Mouse (Mus musculus): Measurements from ENCODE around the gene Glra2. TPM values are rescaled to one million over a fixed set of nuclear protein-coding genes. Genes with fewer than 3 reads are reported as not detected.
"Not testable (repeated sequence)": the region's sequence is repeated elsewhere in the genome, so short reads cannot be mapped to it uniquely, and the experiment has no call there.

Gene Glra2
- total RNA-seq, 1 experiment: 0.13 TPM

DNA sequence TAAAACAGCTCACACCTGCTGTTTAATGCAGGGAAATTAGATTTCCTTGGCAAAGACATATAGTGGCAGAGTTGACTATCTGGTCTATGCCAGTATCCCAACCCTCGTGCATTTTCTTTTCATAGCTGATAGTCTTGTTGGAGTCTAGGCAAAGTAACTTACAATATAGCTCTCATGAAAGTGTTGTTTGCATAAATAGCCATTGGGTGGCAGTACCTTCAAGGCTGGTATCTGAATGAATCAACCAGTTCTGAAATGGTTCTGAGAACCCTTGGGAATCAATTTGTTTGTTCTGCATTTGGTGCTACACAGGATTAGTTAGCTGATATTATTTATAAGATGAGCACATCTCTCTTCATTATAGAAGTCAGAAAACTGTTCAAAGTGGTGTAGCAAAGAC is 133.6 kb downstream of the Glra2 start:
- TF ChIP-seq MAFK (IDR thresholded peaks at IDR 0.05; ENCODE audit: insufficient read depth, low read depth, low read length): no peak
- TF ChIP-seq ZC3H11A (IDR thresholded peaks at IDR 0.05; ENCODE audit: borderline replicate concordance, low read depth, low read length): no peak
- TF ChIP-seq CHD2 (IDR thresholded peaks at IDR 0.05; ENCODE audit: low read depth, low read length): no peak
- TF ChIP-seq HCFC1 (IDR thresholded peaks at IDR 0.05; ENCODE audit: borderline replicate concordance, insufficient read depth, low read length): no peak
- no peak for TF ChIP-seq ZNF384 (IDR thresholded peaks at IDR 0.05; ENCODE audit: low read depth, low read length)
- H3K36me3 ChIP-seq (ENCODE audit: control insufficient read depth, insufficient read depth, low read length, poor library complexity, severe bottlenecking): no peaks in the 10 kb centered on the region
- in situ Hi-C loops (cut with MboI; ENCODE audit: low sequenced_read_pairs in 2 of 2, unreplicated experiment in 2 of 2): no loop called here
- no peak overlapping the region for H3K27ac ChIP-seq (ENCODE audit: insufficient read depth, low read depth, low read length, poor library complexity, severe bottlenecking)
- H3K9ac ChIP-seq (ENCODE audit: insufficient read depth, low read depth, low read length, poor library complexity, severe bottlenecking): no peak overlapping the region
- H3K4me1 ChIP-seq (ENCODE audit: control insufficient read depth in 2 of 2, insufficient read depth in 2 of 2, low read length in 2 of 2, poor library complexity in 1 of 2): no peaks in the 10 kb centered on the region
- DNase-seq (ENCODE audit: low read depth, low spot score): no peak
- H3K4me3 ChIP-seq (ENCODE audit: insufficient read depth in 1 of 2, low read depth in 1 of 2, low read length in 2 of 2, poor library complexity in 1 of 2, severe bottlenecking in 1 of 2): no peak overlapping the region
- H3K9me3 ChIP-seq (ENCODE audit: control insufficient read depth, insufficient read depth, low read depth, low read length): no peaks in the 10 kb centered on the region

DNA sequence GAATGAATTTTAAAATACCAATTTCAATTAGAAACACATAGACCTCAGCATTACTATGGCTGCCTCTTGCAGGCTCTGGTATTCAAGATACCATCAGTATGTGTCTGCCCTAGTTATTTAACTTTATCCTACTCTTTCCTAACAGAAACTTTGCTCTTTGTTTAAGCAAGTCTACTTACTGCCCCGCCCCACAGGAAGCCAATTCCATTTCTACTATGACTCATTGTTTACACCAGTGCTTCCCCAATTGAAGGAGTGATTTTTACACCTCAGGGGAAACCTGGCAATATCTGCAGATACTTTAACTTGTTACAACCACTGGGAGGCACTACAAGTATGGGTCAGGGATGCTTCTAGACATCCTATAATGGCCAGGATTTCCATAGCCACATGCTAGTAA is 136.0 kb downstream of the Glra2 start:
- DNase-seq (ENCODE audit: low read depth, low spot score): no peak
- H3K9ac ChIP-seq (ENCODE audit: insufficient read depth, low read depth, low read length, poor library complexity, severe bottlenecking): no peak overlapping the region
- no peaks in the 10 kb centered on the region for H3K9me3 ChIP-seq (ENCODE audit: control insufficient read depth, insufficient read depth, low read depth, low read length)
- no peaks in the 10 kb centered on the region for H3K4me1 ChIP-seq (ENCODE audit: control insufficient read depth in 2 of 2, insufficient read depth in 2 of 2, low read length in 2 of 2, poor library complexity in 1 of 2)
- TF ChIP-seq ZNF384 (IDR thresholded peaks at IDR 0.05; ENCODE audit: low read depth, low read length) (no peak), HCFC1 (IDR thresholded peaks at IDR 0.05; ENCODE audit: borderline replicate concordance, insufficient read depth, low read length) (no peak), MAFK (IDR thresholded peaks at IDR 0.05; ENCODE audit: insufficient read depth, low read depth, low read length) (no peak), ZC3H11A (IDR thresholded peaks at IDR 0.05; ENCODE audit: borderline replicate concordance, low read depth, low read length) (no peak), CHD2 (IDR thresholded peaks at IDR 0.05; ENCODE audit: low read depth, low read length) (no peak)
- H3K36me3 ChIP-seq (ENCODE audit: control insufficient read depth, insufficient read depth, low read length, poor library complexity, severe bottlenecking): no peaks in the 10 kb centered on the region
- in situ Hi-C loops (cut with MboI; ENCODE audit: low sequenced_read_pairs in 2 of 2, unreplicated experiment in 2 of 2): no loop called here
- no peak overlapping the region for H3K4me3 ChIP-seq (ENCODE audit: insufficient read depth in 1 of 2, low read depth in 1 of 2, low read length in 2 of 2, poor library complexity in 1 of 2, severe bottlenecking in 1 of 2)
- H3K27ac ChIP-seq (ENCODE audit: insufficient read depth, low read depth, low read length, poor library complexity, severe bottlenecking): no peak overlapping the region

DNA sequence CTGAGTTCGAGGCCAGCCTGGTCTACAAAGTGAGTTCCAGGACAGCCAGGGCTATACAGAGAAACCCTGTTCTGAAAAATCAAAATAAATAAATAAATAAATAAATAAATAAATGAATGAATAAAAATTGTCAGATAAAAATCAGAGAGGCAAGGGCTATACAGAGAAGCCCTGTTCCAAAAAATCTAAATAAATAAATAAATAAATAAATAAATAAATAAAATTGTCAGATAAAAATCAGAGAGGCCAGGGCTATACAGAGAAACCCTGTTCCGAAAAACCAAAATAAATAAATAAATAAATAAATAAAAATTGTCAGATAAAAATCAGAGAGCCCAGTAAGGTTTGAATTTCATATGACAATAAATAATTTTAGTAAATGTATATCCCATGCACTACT is 144.2 kb downstream of the Glra2 start:
- H3K36me3 ChIP-seq (ENCODE audit: control insufficient read depth, insufficient read depth, low read length, poor library complexity, severe bottlenecking); H3K9me3 ChIP-seq (ENCODE audit: control insufficient read depth, insufficient read depth, low read depth, low read length); in situ Hi-C loops (cut with MboI; ENCODE audit: low sequenced_read_pairs in 2 of 2, unreplicated experiment in 2 of 2); H3K4me3 ChIP-seq (ENCODE audit: insufficient read depth in 1 of 2, low read depth in 1 of 2, low read length in 2 of 2, poor library complexity in 1 of 2, severe bottlenecking in 1 of 2); H3K9ac ChIP-seq (ENCODE audit: insufficient read depth, low read depth, low read length, poor library complexity, severe bottlenecking); H3K4me1 ChIP-seq (ENCODE audit: control insufficient read depth in 2 of 2, insufficient read depth in 2 of 2, low read length in 2 of 2, poor library complexity in 1 of 2); DNase-seq (ENCODE audit: low read depth, low spot score); H3K27ac ChIP-seq (ENCODE audit: insufficient read depth, low read depth, low read length, poor library complexity, severe bottlenecking): not testable (repeated sequence)

DNA sequence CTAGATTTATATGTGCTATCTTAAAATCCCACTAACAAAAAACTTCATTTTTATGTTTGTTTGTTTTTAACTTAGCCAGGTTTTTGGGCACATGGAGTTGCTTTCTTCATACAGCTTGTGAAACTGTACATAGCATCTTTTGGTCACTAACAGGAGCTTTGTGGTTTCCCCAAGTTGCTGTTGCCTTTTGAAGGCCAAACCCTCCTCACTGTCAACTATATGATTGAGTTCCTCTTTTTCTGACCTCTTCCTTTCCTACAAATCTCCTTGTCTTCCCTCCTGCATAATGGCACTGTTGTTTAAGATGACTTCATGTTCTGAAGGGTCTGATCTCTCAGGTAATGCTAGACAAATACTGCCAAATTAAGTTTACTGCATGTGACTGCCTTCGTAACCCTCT is 170.6 kb downstream of the Glra2 start:
- TF ChIP-seq ZNF384 (IDR thresholded peaks at IDR 0.05; ENCODE audit: low read depth, low read length) (no peak), MAFK (IDR thresholded peaks at IDR 0.05; ENCODE audit: insufficient read depth, low read depth, low read length) (no peak), CHD2 (IDR thresholded peaks at IDR 0.05; ENCODE audit: low read depth, low read length) (no peak), ZC3H11A (IDR thresholded peaks at IDR 0.05; ENCODE audit: borderline replicate concordance, low read depth, low read length) (no peak)
- no peak overlapping the region for H3K9ac ChIP-seq (ENCODE audit: insufficient read depth, low read depth, low read length, poor library complexity, severe bottlenecking)
- in situ Hi-C loops (cut with MboI; ENCODE audit: low sequenced_read_pairs in 2 of 2, unreplicated experiment in 2 of 2): no loop called here
- no peak overlapping the region for H3K4me3 ChIP-seq (ENCODE audit: insufficient read depth in 1 of 2, low read depth in 1 of 2, low read length in 2 of 2, poor library complexity in 1 of 2, severe bottlenecking in 1 of 2)
- no peaks in the 10 kb centered on the region for H3K9me3 ChIP-seq (ENCODE audit: control insufficient read depth, insufficient read depth, low read depth, low read length)
- no peak for DNase-seq (ENCODE audit: low read depth, low spot score)
- no peaks in the 10 kb centered on the region for H3K36me3 ChIP-seq (ENCODE audit: control insufficient read depth, insufficient read depth, low read length, poor library complexity, severe bottlenecking)
- H3K4me1 ChIP-seq (ENCODE audit: control insufficient read depth in 2 of 2, insufficient read depth in 2 of 2, low read length in 2 of 2, poor library complexity in 1 of 2): no peaks in the 10 kb centered on the region
- H3K27ac ChIP-seq (ENCODE audit: insufficient read depth, low read depth, low read length, poor library complexity, severe bottlenecking): no peak overlapping the region

DNA sequence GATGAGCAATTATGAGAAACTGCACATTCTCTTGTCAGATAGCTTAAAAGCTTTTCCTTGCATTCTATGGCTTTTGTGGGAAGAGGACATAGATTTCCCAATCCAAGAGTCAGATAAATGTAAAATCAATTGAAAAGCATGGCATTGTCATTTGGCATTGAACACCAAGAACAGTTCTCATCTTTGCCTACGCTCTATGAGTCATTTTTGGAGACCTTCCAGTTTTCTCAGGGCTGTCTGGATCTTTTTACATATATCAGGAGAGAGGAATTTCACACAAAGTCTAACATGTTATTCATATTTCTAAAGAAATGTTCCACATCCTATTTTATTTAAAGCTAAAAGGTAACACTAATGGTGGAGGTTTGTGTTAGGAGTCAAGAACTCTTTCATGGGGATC is 223.0 kb downstream of the Glra2 start:
- in situ Hi-C loops (cut with MboI; ENCODE audit: low sequenced_read_pairs in 2 of 2, unreplicated experiment in 2 of 2): no loop called here
- Histone ChIP-seq H3K4me1 (ENCODE audit: control insufficient read depth in 2 of 2, insufficient read depth in 2 of 2, low read length in 2 of 2, poor library complexity in 1 of 2) (no peaks in the 10 kb centered on the region), H3K9me3 (ENCODE audit: control insufficient read depth, insufficient read depth, low read depth, low read length) (no peaks in the 10 kb centered on the region), H3K9ac (ENCODE audit: insufficient read depth, low read depth, low read length, poor library complexity, severe bottlenecking) (no peak overlapping the region), H3K36me3 (ENCODE audit: control insufficient read depth, insufficient read depth, low read length, poor library complexity, severe bottlenecking) (no peaks in the 10 kb centered on the region), H3K4me3 (ENCODE audit: insufficient read depth in 1 of 2, low read depth in 1 of 2, low read length in 2 of 2, poor library complexity in 1 of 2, severe bottlenecking in 1 of 2) (no peak overlapping the region), H3K27ac (ENCODE audit: insufficient read depth, low read depth, low read length, poor library complexity, severe bottlenecking) (no peak overlapping the region)
- no peak for DNase-seq (ENCODE audit: low read depth, low spot score)
- TF ChIP-seq CHD2 (IDR thresholded peaks at IDR 0.05; ENCODE audit: low read depth, low read length) (no peak), ZNF384 (IDR thresholded peaks at IDR 0.05; ENCODE audit: low read depth, low read length) (no peak), ZC3H11A (IDR thresholded peaks at IDR 0.05; ENCODE audit: borderline replicate concordance, low read depth, low read length) (no peak)

Data from ES-E14 (cell line).